Mouse (Mus musculus): ENCODE data around the gene Larp1b. TPM values are rescaled to one million over a fixed set of nuclear protein-coding genes. Genes with fewer than 3 reads are reported as not detected.
"Not testable (repeated sequence)": the region's sequence is repeated elsewhere in the genome, so short reads cannot be mapped to it uniquely, and the experiment has no call there.

Gene Larp1b
- 14.0 and 16.1 TPM in 2 replicates for polyA plus RNA-seq (2015; fragmentation: Nextera tagmentation; extraction: Ambion mirVana)

- no peaks in the 10 kb centered on the region for H3K36me3 ChIP-seq (ENCODE audit: control insufficient read depth, insufficient read depth)
- under 1% methylated on average over 66 of the region's 66 CpGs for WGBS
- ATAC-seq (replicated peaks; ENCODE audit: extremely low read depth, insufficient read depth, low FRiP score) = peak; percentile 95
- H3K9me3 ChIP-seq (replicated peaks; ENCODE audit: control insufficient read depth, low read length) = no peaks in the 10 kb centered on the region
- peak within 1 kb of the TSS; percentile 91 for H3K4me3 ChIP-seq (ENCODE audit: low read length)
- peak within 1 kb of the TSS; percentile 90 for H3K27ac ChIP-seq (ENCODE audit: low read length)
- H3K4me2 ChIP-seq (ENCODE audit: low read depth, low read length) = peak within 1 kb of the TSS; percentile 96
- H3K4me1 ChIP-seq (ENCODE audit: control insufficient read depth, insufficient read depth, low read length) = peaks cover 4% of the 10 kb centered on the region
- peak within 1 kb of the TSS; percentile 88 for H3K9ac ChIP-seq (ENCODE audit: low read length)
- H3K27me3 ChIP-seq (ENCODE audit: control insufficient read depth, insufficient read depth, low read length) = no peaks in the 10 kb centered on the region
Measured at GRCm38 (mm10) chr3:40949170-40949902, at the start of gene Larp1b. TSS of gene Larp1b (plus strand) at chr3:40949828.

GRCm38 (mm10) chr3:40902443-40902842, 47.2 kb upstream of the Larp1b start, which contains the start of gene 1700034I23Rik:
TSS of gene 1700034I23Rik (minus strand) at chr3:40902543.
- not testable (repeated sequence) for H3K4me2 ChIP-seq (ENCODE audit: low read depth, low read length); H3K36me3 ChIP-seq (ENCODE audit: control insufficient read depth, insufficient read depth); H3K9me3 ChIP-seq (replicated peaks; ENCODE audit: control insufficient read depth, low read length); H3K27me3 ChIP-seq (ENCODE audit: control insufficient read depth, insufficient read depth, low read length); H3K27ac ChIP-seq (ENCODE audit: low read length); H3K9ac ChIP-seq (ENCODE audit: low read length); H3K4me3 ChIP-seq (ENCODE audit: low read length); ATAC-seq (replicated peaks; ENCODE audit: extremely low read depth, insufficient read depth, low FRiP score); H3K4me1 ChIP-seq (ENCODE audit: control insufficient read depth, insufficient read depth, low read length)
- WGBS = 89% methylated on average over 5 of the region's 10 CpGs

GRCm38 (mm10) chr3:40938189-40938588, 11.4 kb upstream of the Larp1b start:
- peaks cover 18% of the 10 kb centered on the region for H3K36me3 ChIP-seq (ENCODE audit: control insufficient read depth, insufficient read depth)
- no peak overlapping the region for H3K4me2 ChIP-seq (ENCODE audit: low read depth, low read length)
- H3K9me3 ChIP-seq (replicated peaks; ENCODE audit: control insufficient read depth, low read length) = peaks cover 3% of the 10 kb centered on the region; the same call in 1 of the 2 replicates
- no peaks in the 10 kb centered on the region for H3K27me3 ChIP-seq (ENCODE audit: control insufficient read depth, insufficient read depth, low read length)
- H3K4me3 ChIP-seq (ENCODE audit: low read length) = no peak overlapping the region
- no peaks in the 10 kb centered on the region for H3K4me1 ChIP-seq (ENCODE audit: control insufficient read depth, insufficient read depth, low read length)
- ATAC-seq (replicated peaks; ENCODE audit: extremely low read depth, insufficient read depth, low FRiP score) = no peak
- H3K9ac ChIP-seq (ENCODE audit: low read length) = no peak overlapping the region
- H3K27ac ChIP-seq (ENCODE audit: low read length) = no peak overlapping the region
- 79% methylated on average over 5 of the region's 5 CpGs for WGBS

- peaks cover 3% of the 10 kb centered on the region; the same call in 1 of the 2 replicates for H3K9me3 ChIP-seq (replicated peaks; ENCODE audit: control insufficient read depth, low read length)
- H3K27me3 ChIP-seq (ENCODE audit: control insufficient read depth, insufficient read depth, low read length) = no peaks in the 10 kb centered on the region
- no peak overlapping the region for H3K4me2 ChIP-seq (ENCODE audit: low read depth, low read length)
- ATAC-seq (replicated peaks; ENCODE audit: extremely low read depth, insufficient read depth, low FRiP score) = no peak
- H3K4me1 ChIP-seq (ENCODE audit: control insufficient read depth, insufficient read depth, low read length) = no peaks in the 10 kb centered on the region
- H3K4me3 ChIP-seq (ENCODE audit: low read length) = no peak overlapping the region
- peaks cover 14% of the 10 kb centered on the region for H3K36me3 ChIP-seq (ENCODE audit: control insufficient read depth, insufficient read depth)
- 95% methylated on average over 4 of the region's 4 CpGs for WGBS
- H3K27ac ChIP-seq (ENCODE audit: low read length) = no peak overlapping the region
- H3K9ac ChIP-seq (ENCODE audit: low read length) = no peak overlapping the region
Measured at GRCm38 (mm10) chr3:40938592-40938991, 11.0 kb upstream of the Larp1b start.

- H3K9ac ChIP-seq (ENCODE audit: low read length) = no peak overlapping the region
- no peaks in the 10 kb centered on the region for H3K4me1 ChIP-seq (ENCODE audit: control insufficient read depth, insufficient read depth, low read length)
- no peak overlapping the region for H3K4me2 ChIP-seq (ENCODE audit: low read depth, low read length)
- H3K27me3 ChIP-seq (ENCODE audit: control insufficient read depth, insufficient read depth, low read length) = no peaks in the 10 kb centered on the region
- peaks cover 10% of the 10 kb centered on the region for H3K36me3 ChIP-seq (ENCODE audit: control insufficient read depth, insufficient read depth)
- H3K27ac ChIP-seq (ENCODE audit: low read length) = no peak overlapping the region
- no peak for ATAC-seq (replicated peaks; ENCODE audit: extremely low read depth, insufficient read depth, low FRiP score)
- H3K4me3 ChIP-seq (ENCODE audit: low read length) = no peak overlapping the region
- peaks cover under 1% of the 10 kb centered on the region; the same call in 1 of the 2 replicates for H3K9me3 ChIP-seq (replicated peaks; ENCODE audit: control insufficient read depth, low read length)
Measured at GRCm38 (mm10) chr3:40939019-40939418, 10.6 kb upstream of the Larp1b start.

- Histone ChIP-seq H3K9me3 (replicated peaks; ENCODE audit: control insufficient read depth, low read length) (no peaks in the 10 kb centered on the region), H3K4me1 (ENCODE audit: control insufficient read depth, insufficient read depth, low read length) (peaks cover 4% of the 10 kb centered on the region), H3K9ac (ENCODE audit: low read length) (peak overlapping the region; percentile 88), H3K36me3 (ENCODE audit: control insufficient read depth, insufficient read depth) (no peaks in the 10 kb centered on the region), H3K27me3 (ENCODE audit: control insufficient read depth, insufficient read depth, low read length) (no peaks in the 10 kb centered on the region), H3K4me2 (ENCODE audit: low read depth, low read length) (peak overlapping the region; percentile 96), H3K27ac (ENCODE audit: low read length) (peak overlapping the region; percentile 90), H3K4me3 (ENCODE audit: low read length) (peak overlapping the region; percentile 91)
- WGBS = under 1% methylated on average over 97 of the region's 118 CpGs
- ATAC-seq (replicated peaks; ENCODE audit: extremely low read depth, insufficient read depth, low FRiP score) = peak; percentile 15
Measured at GRCm38 (mm10) chr3:40949903-40950600, 424 bp downstream of the Larp1b start.

- Histone ChIP-seq H3K4me1 (ENCODE audit: control insufficient read depth, insufficient read depth, low read length) (peaks cover 4% of the 10 kb centered on the region), H3K4me3 (ENCODE audit: low read length) (peak overlapping the region; percentile 91), H3K36me3 (ENCODE audit: control insufficient read depth, insufficient read depth) (no peaks in the 10 kb centered on the region), H3K27ac (ENCODE audit: low read length) (peak overlapping the region; percentile 90), H3K9ac (ENCODE audit: low read length) (peak overlapping the region; percentile 88), H3K9me3 (replicated peaks; ENCODE audit: control insufficient read depth, low read length) (no peaks in the 10 kb centered on the region), H3K4me2 (ENCODE audit: low read depth, low read length) (peak overlapping the region; percentile 96), H3K27me3 (ENCODE audit: control insufficient read depth, insufficient read depth, low read length) (no peaks in the 10 kb centered on the region)
- 0 out of 2 replicates have a peak, but pooled peaks have one; percentile 7 for ATAC-seq (replicated peaks; ENCODE audit: extremely low read depth, insufficient read depth, low FRiP score)
- WGBS = under 1% methylated on average over 43 of the region's 43 CpGs
Measured at GRCm38 (mm10) chr3:40950601-40951201, 1.1 kb downstream of the Larp1b start.

- peak overlapping the region; percentile 90 for H3K27ac ChIP-seq (ENCODE audit: low read length)
Measured at GRCm38 (mm10) chr3:40951365-40951764, 1.7 kb downstream of the Larp1b start.

GRCm38 (mm10) chr3:40952606-40953005, 3.0 kb downstream of the Larp1b start:
- no peaks in the 10 kb centered on the region for H3K9me3 ChIP-seq (replicated peaks; ENCODE audit: control insufficient read depth, low read length)
- no peaks in the 10 kb centered on the region for H3K36me3 ChIP-seq (ENCODE audit: control insufficient read depth, insufficient read depth)
- no peak overlapping the region for H3K9ac ChIP-seq (ENCODE audit: low read length)
- H3K4me1 ChIP-seq (ENCODE audit: control insufficient read depth, insufficient read depth, low read length) = peaks cover 4% of the 10 kb centered on the region
- no peak for ATAC-seq (replicated peaks; ENCODE audit: extremely low read depth, insufficient read depth, low FRiP score)
- H3K4me3 ChIP-seq (ENCODE audit: low read length) = no peak overlapping the region
- no peaks in the 10 kb centered on the region for H3K27me3 ChIP-seq (ENCODE audit: control insufficient read depth, insufficient read depth, low read length)
- no peak overlapping the region for H3K27ac ChIP-seq (ENCODE audit: low read length)
- no peak overlapping the region for H3K4me2 ChIP-seq (ENCODE audit: low read depth, low read length)

More at GRCm38 (mm10) chr3:40951365-40951764, 1.7 kb downstream of the Larp1b start:
- H3K36me3 ChIP-seq (ENCODE audit: control insufficient read depth, insufficient read depth) = no peaks in the 10 kb centered on the region
- H3K4me1 ChIP-seq (ENCODE audit: control insufficient read depth, insufficient read depth, low read length) = peaks cover 4% of the 10 kb centered on the region
- H3K27me3 ChIP-seq (ENCODE audit: control insufficient read depth, insufficient read depth, low read length) = no peaks in the 10 kb centered on the region
- peak overlapping the region; percentile 96 for H3K4me2 ChIP-seq (ENCODE audit: low read depth, low read length)
- no peaks in the 10 kb centered on the region for H3K9me3 ChIP-seq (replicated peaks; ENCODE audit: control insufficient read depth, low read length)
- ATAC-seq (replicated peaks; ENCODE audit: extremely low read depth, insufficient read depth, low FRiP score) = no peak
- H3K4me3 ChIP-seq (ENCODE audit: low read length) = peak overlapping the region; percentile 91
- 11% methylated on average over 7 of the region's 7 CpGs for WGBS
- H3K9ac ChIP-seq (ENCODE audit: low read length) = peak overlapping the region; percentile 88

Measured in heart, embryonic 16.5 days (tissue).